Mouse (Mus musculus): ENCODE measurements around the gene Nckap1l.

Nckap1l gene

GRCm38 (mm10) chr15:103500723-103501122 is 47.1 kb downstream of the Nckap1l start:
- no peak for DNase-seq (ENCODE audit: low read depth, low spot score)

GRCm38 (mm10) chr15:103501186-103501585 is 47.6 kb downstream of the Nckap1l start:
- DNase-seq (ENCODE audit: low read depth, low spot score), result no peak

- no peak for DNase-seq (ENCODE audit: low read depth, low spot score)
Observed at GRCm38 (mm10) chr15:103502435-103503250, 49.0 kb downstream of the Nckap1l start, which contains the start of gene Pde1b. Pde1b (plus strand) TSS chr15:103503034.

GRCm38 (mm10) chr15:103503251-103503600 is 49.6 kb downstream of the Nckap1l start:
- DNase-seq (ENCODE audit: low read depth, low spot score), result no peak

GRCm38 (mm10) chr15:103503660-103504059 is 50.1 kb downstream of the Nckap1l start:
- no peak for DNase-seq (ENCODE audit: low read depth, low spot score)

- DNase-seq (ENCODE audit: low read depth, low spot score), result no peak
Observed at GRCm38 (mm10) chr15:103509317-103509716, 55.7 kb downstream of the Nckap1l start.

GRCm38 (mm10) chr15:103511652-103512051 is 58.1 kb downstream of the Nckap1l start:
- no peak for DNase-seq (ENCODE audit: low read depth, low spot score)

GRCm38 (mm10) chr15:103513621-103514031 is 60.0 kb downstream of the Nckap1l start:
- DNase-seq (ENCODE audit: low read depth, low spot score), result no peak

GRCm38 (mm10) chr15:103514119-103514518 is 60.5 kb downstream of the Nckap1l start:
- DNase-seq (ENCODE audit: low read depth, low spot score), result peak; percentile 88

- DNase-seq (ENCODE audit: low read depth, low spot score), result no peak
Observed at GRCm38 (mm10) chr15:103514914-103515313, 61.3 kb downstream of the Nckap1l start.

GRCm38 (mm10) chr15:103518600-103519385 is 65.2 kb downstream of the Nckap1l start:
- no peak for DNase-seq (ENCODE audit: low read depth, low spot score)

GRCm38 (mm10) chr15:103519386-103520378 is 66.1 kb downstream of the Nckap1l start:
- DNase-seq (ENCODE audit: low read depth, low spot score), result no peak

GRCm38 (mm10) chr15:103522458-103523099 is 69.0 kb downstream of the Nckap1l start:
- no peak for DNase-seq (ENCODE audit: low read depth, low spot score)

GRCm38 (mm10) chr15:103523156-103523555 is 69.6 kb downstream of the Nckap1l start:
- DNase-seq (ENCODE audit: low read depth, low spot score), result no peak

GRCm38 (mm10) chr15:103530372-103530771 is 76.8 kb downstream of the Nckap1l start:
- peak; percentile 76 for DNase-seq (ENCODE audit: low read depth, low spot score)

GRCm38 (mm10) chr15:103534054-103534620 is 80.5 kb downstream of the Nckap1l start:
- no peak for DNase-seq (ENCODE audit: low read depth, low spot score)

- DNase-seq (ENCODE audit: low read depth, low spot score), result no peak
Observed at GRCm38 (mm10) chr15:103535030-103535429, 81.4 kb downstream of the Nckap1l start.

- no peak for DNase-seq (ENCODE audit: low read depth, low spot score)
Observed at GRCm38 (mm10) chr15:103535786-103536185, 82.2 kb downstream of the Nckap1l start.

GRCm38 (mm10) chr15:103536456-103536855 is 82.9 kb downstream of the Nckap1l start:
- DNase-seq (ENCODE audit: low read depth, low spot score), result no peak

- DNase-seq (ENCODE audit: low read depth, low spot score), result no peak
Observed at GRCm38 (mm10) chr15:103537011-103537821, 83.6 kb downstream of the Nckap1l start.
